Mouse (Mus musculus) monocyte, adult 2 months (primary cell): ENCODE data around the gene Zfp260.

Source experiments
- DNase-seq, 2 experiments: peaks; one replicate each; pipeline ENCODE4 v3.0.0; 2022; ENCODE audit warnings: low spot score in 2 of 2, low read depth in 1 of 2

Zfp260 gene

DNA sequence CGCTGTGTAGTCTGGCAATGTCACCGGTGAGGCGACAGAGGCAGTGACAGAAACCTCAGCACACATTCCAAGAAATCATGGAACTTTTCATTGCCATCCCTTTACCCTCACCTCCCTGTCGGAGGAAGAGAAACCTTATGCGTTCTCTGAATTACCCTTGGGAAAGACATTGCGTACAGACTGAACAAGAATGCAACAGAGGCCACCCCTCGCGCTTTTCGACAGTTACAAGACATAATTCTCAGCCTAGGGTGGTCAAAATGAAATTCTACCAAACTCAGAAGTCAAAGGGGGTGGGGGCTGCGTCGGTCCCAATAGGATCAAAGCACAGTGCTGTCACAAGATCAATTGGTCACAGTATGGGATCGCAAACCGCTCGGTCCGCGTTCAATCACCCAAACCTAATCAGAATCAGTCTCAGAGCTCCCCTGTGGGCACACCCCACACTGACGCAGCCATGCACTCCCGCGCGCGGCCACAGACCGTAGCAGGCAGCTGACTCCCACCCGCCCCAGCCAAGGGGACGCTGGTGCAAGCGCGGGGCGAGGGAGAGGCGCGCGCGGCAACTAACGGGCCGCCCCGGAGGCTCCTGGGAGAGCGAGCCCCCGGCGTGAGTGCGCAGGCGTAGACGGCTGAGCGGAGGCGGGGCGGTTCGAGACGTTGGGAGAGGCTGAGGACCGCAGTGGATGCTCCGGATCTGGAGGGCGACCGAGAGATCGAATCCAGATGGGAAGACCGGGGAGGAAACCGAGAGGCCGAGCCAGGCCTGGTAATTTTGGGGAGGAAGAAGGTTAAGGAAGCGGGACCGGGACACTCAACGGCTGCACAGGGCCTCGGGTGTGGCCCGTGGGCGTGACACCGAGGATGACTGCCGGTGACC, 27.0 kb downstream of the Zfp260 start, which contains the start of gene Zfp382:
Zfp382 (plus strand) TSS at position 635 of the 880 bp plus-strand sequence.
- peak; percentile 55 to 70 for DNase-seq

DNA sequence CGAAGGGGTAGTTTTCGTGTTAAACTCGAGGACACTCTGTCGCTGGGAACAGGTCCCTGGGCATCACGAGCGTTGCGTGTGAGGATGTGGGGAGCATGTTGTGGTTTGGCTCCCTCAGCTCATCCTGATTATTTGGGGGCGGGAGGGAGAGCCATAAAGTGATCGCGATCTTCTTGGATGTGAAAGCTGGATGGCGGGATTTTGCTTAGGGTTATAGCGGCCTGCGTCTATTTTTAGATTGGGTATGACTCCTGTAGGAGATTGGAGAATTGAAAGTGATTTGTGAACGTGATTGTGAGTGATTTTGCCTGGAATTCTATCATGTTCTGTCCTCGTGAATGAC, 27.6 kb downstream of the Zfp260 start:
- DNase-seq = no peak

- no peak for DNase-seq
Observed at GRCm38 (mm10) chr7:30129900-30130299, 35.3 kb downstream of the Zfp260 start.

DNA sequence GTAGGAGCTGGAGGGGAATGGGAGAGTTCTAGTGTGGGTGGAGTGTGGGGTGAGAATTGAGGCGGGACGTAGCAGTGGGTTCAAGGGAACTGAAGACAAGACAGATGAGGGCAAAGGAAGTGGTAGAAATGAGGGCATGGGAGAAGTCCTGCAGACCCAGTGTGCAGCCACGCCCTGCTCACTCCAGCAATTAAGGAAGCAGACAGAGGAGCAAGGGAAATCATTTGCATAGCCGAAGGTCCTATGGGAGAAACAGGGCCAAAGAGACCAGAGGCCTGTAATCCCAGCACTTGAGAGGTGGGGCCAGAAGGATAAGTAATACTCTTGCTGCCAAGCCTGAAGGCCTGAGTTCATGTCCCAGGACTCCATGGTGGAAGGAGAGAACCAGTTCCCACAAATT, 37.8 kb downstream of the Zfp260 start:
- DNase-seq = no peak

DNA sequence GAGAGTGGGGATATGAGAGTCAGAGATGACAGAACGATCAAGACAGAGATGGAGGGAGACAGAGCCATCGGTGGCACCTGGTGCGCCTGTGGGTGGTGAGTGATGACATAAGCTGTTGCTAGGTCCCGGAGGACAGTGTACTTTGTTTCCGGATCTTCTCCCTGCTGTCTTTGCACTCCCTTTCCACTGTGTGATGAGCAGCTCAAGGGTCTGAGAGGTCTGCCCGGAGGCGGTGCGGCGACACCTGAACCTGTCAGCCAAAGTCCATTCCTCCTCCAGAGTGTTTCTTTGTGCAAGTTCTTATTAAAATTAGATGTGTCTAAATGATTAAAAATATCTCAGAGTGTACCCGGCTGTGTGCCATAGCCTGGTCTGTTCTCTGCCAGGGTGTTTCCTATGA, 42.2 kb downstream of the Zfp260 start:
- DNase-seq = no peak

GRCm38 (mm10) chr7:30143170-30143554, 48.6 kb downstream of the Zfp260 start:
- no peak for DNase-seq

DNA sequence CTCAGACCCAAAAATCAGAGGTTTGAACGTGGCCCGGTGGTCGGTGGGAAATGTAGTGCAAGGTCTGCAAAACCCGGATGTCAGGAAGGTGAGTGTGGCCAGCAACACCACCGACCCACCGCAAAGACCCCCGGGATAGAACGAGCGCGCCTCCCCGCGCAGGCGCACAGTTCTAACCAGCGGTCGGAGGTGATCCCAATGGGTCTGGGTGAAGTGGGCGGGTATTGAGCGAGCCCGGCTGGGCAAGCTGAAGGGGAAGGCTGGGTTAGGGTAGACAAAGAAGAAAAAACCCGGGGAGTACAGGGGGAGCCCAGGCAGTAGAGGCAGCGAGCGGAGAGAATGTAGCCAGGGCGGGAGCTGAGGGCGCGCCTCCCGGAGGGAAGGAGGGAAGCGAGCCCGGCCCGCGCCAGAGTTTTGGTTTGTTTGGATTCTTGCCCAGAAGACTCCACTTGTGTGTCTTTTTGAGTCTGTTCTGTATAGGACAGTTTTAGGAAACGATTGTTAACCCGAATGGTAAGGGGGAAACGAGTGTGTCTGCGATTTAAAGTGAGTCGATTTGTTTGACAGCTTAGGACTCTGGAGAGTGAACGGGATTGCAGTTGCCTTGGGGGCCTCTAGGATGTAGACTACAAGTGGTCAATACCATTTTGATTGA, 49.1 kb downstream of the Zfp260 start:
- DNase-seq = no peak

DNA sequence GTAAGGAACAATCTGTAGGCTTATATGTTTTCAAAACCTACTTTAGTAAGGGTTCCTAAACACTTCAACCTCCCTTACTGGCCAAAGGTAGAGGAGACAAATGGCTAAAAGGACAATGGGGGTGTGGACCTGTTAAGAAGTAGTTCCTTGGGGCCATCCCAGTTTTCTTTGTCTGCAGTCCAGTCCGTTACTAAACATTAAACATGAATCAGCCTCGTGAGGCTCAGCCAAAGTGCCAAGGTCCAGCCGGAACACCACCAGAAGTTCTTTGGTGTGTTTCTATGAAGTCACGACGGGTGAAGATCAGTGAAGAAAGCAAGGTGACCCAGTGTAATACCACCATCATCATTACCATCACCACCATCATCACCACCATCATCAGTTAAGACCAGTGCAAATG, 52.4 kb downstream of the Zfp260 start:
- no peak for DNase-seq

DNA sequence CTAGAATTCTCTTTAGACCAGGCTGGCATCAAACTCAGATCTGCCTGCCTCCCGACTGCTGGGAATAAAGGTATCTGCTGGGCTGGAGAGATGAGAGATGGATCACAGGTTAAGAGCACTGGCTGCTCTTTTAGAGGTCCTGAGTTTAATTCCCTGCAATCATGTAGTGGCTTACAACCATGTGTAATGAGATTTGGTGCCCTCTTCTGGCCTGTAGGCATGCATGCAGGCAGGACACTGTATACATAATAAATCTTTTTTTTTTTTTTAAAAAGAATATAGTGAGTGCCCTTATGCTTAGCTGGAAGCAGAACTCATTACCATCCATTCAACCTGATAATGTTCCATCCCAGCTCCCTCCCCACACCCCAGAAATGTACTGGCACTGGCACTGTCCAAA, 59.5 kb downstream of the Zfp260 start:
- DNase-seq = no peak

GRCm38 (mm10) chr7:30155507-30155906, 60.9 kb downstream of the Zfp260 start:
- no peak for DNase-seq
